In genomic region chr4:139245534-139245933, GRCm38 (mm10) we compare ENCODE assay signal across 12 mouse cellular contexts. TPM values are rescaled to one million over a fixed set of nuclear protein-coding genes. Genes with fewer than 3 reads are reported as not detected.
DNase-seq lines count a peak whose midpoint lies in the region; ATAC-seq and TF ChIP-seq lines count a peak whose summit lies in the region.
"Had no signal": no experiment of that assay in that cellular context is flagged by ENCODE, and none has a peak within 500 bp of the region (broad histone marks: within the 10 kb centered on the region; RNA-seq: fewer than 3 reads in every experiment).

No protein-coding gene starts in this region.

- H3K4me2 ChIP-seq in hindbrain, embryonic 12.5 days (replicated peaks) = no peak overlapping the region
- no peak overlapping the region for H3K4me2 ChIP-seq in hindbrain, embryonic 11.5 days (replicated peaks; ENCODE audit: low read depth, low read length)
- no peak overlapping the region for H3K4me2 ChIP-seq in neural tube, embryonic 14.5 days (ENCODE audit: low read depth, low read length)
- H3K4me2 ChIP-seq in hindbrain, postnatal 0 days (ENCODE audit: low read depth, low read length) = no peak overlapping the region
- H3K4me2 ChIP-seq in stomach, postnatal 0 days (replicated peaks; ENCODE audit: low read depth) = no peak overlapping the region
- H3K4me2 ChIP-seq: liver, embryonic 13.5 days had no signal

- no peaks in the 10 kb centered on the region for H3K9me3 ChIP-seq in hindbrain, embryonic 12.5 days (replicated peaks)
- H3K9me3 ChIP-seq in hindbrain, embryonic 11.5 days (ENCODE audit: control insufficient read depth, low read length) = no peaks in the 10 kb centered on the region
- no peaks in the 10 kb centered on the region for H3K9me3 ChIP-seq in neural tube, embryonic 14.5 days (ENCODE audit: control insufficient read depth, low read length)
- H3K9me3 ChIP-seq in hindbrain, postnatal 0 days (ENCODE audit: low read length) = no peaks in the 10 kb centered on the region
- no peaks in the 10 kb centered on the region for H3K9me3 ChIP-seq in stomach, postnatal 0 days (ENCODE audit: control insufficient read depth, low read length)
- H3K9me3 ChIP-seq: liver, embryonic 13.5 days had no signal

- no peak for TF ChIP-seq CTCF in hindbrain, postnatal 0 days (IDR thresholded peaks at IDR 0.05; ENCODE audit: low read depth)
- TF ChIP-seq CTCF in stomach, postnatal 0 days (IDR thresholded peaks at IDR 0.05; ENCODE audit: low read depth) = no peak

- no peak for DNase-seq in hindbrain, embryonic 11.5 days (ENCODE audit: low spot score)
- no peak for DNase-seq in neural tube, embryonic 10.5 days (ENCODE audit: extremely low spot score, low spot score)
- DNase-seq in hindbrain, postnatal 0 days (ENCODE audit: low spot score) = no peak
- no peak for DNase-seq in spleen, adult 12 weeks (ENCODE audit: low spot score)
- DNase-seq in stomach, postnatal 0 days (ENCODE audit: low spot score) = no peak
- DNase-seq: liver, embryonic 13.5 days; lung, postnatal 14 days; right cerebral cortex, postnatal 25 days; thymus, postnatal 25 days had no signal

- TF ChIP-seq EP300 in stomach, postnatal 0 days (optimal IDR thresholded peaks at IDR 0.05) = no peak

- ATAC-seq in hindbrain, embryonic 12.5 days (ENCODE audit: low FRiP score) = no peak
- ATAC-seq in hindbrain, embryonic 11.5 days (ENCODE audit: low FRiP score) = no peak
- ATAC-seq in neural tube, embryonic 14.5 days (ENCODE audit: low read depth) = no peak
- no peak for ATAC-seq in hindbrain, postnatal 0 days
- ATAC-seq in stomach, postnatal 0 days (ENCODE audit: low FRiP score, low TSS enrichment) = no peak

- no peak overlapping the region for H3K9ac ChIP-seq in hindbrain, embryonic 12.5 days
- H3K9ac ChIP-seq in hindbrain, embryonic 11.5 days (ENCODE audit: low read depth, low read length) = no peak overlapping the region
- H3K9ac ChIP-seq in neural tube, embryonic 14.5 days (replicated peaks; ENCODE audit: low read depth, low read length) = no peak overlapping the region
- no peak overlapping the region for H3K9ac ChIP-seq in hindbrain, postnatal 0 days (replicated peaks; ENCODE audit: low read length)
- H3K9ac ChIP-seq in stomach, postnatal 0 days (ENCODE audit: low read length) = no peak overlapping the region
- H3K9ac ChIP-seq: liver, embryonic 13.5 days had no signal

- 86% methylated on average over 2 of the region's 2 CpGs for WGBS in hindbrain, embryonic 12.5 days
- WGBS in hindbrain, embryonic 11.5 days = 87% methylated on average over 2 of the region's 2 CpGs
- 83% methylated on average over 2 of the region's 2 CpGs for WGBS in neural tube, embryonic 14.5 days
- WGBS in hindbrain, postnatal 0 days = 83% methylated on average over 2 of the region's 2 CpGs
- WGBS in stomach, postnatal 0 days = 77% methylated on average over 2 of the region's 2 CpGs

- H3K27ac ChIP-seq in hindbrain, embryonic 12.5 days = peak overlapping the region; percentile 71; the same call in 1 of the 2 replicates
- H3K27ac ChIP-seq in hindbrain, embryonic 11.5 days (ENCODE audit: low read depth, low read length) = no peak overlapping the region
- H3K27ac ChIP-seq in neural tube, embryonic 14.5 days (ENCODE audit: low read depth, low read length) = peak overlapping the region; percentile 16; the same call in 1 of the 2 replicates
- H3K27ac ChIP-seq in hindbrain, postnatal 0 days = peak overlapping the region; percentile 52; the same call in 1 of the 2 replicates
- no peak overlapping the region for H3K27ac ChIP-seq in stomach, postnatal 0 days (replicated peaks)
- H3K27ac ChIP-seq: liver, embryonic 13.5 days had no signal

- no peak overlapping the region for H3K4me3 ChIP-seq in hindbrain, embryonic 12.5 days
- H3K4me3 ChIP-seq in hindbrain, embryonic 11.5 days (ENCODE audit: low read depth, low read length) = no peak overlapping the region
- H3K4me3 ChIP-seq in neural tube, embryonic 14.5 days (ENCODE audit: low read depth, low read length) = no peak overlapping the region
- H3K4me3 ChIP-seq in hindbrain, postnatal 0 days (ENCODE audit: low read length) = no peak overlapping the region
- H3K4me3 ChIP-seq in stomach, postnatal 0 days (ENCODE audit: low read depth, low read length) = no peak overlapping the region
- H3K4me3 ChIP-seq: liver, embryonic 13.5 days had no signal

- no peaks in the 10 kb centered on the region for H3K27me3 ChIP-seq in hindbrain, embryonic 12.5 days
- no peaks in the 10 kb centered on the region for H3K27me3 ChIP-seq in hindbrain, embryonic 11.5 days (ENCODE audit: control insufficient read depth, insufficient read depth, low read length)
- H3K27me3 ChIP-seq in neural tube, embryonic 14.5 days (ENCODE audit: control insufficient read depth, insufficient read depth, low read length) = no peaks in the 10 kb centered on the region
- H3K27me3 ChIP-seq in hindbrain, postnatal 0 days (ENCODE audit: insufficient read depth, low read length) = no peaks in the 10 kb centered on the region
- no peaks in the 10 kb centered on the region for H3K27me3 ChIP-seq in stomach, postnatal 0 days (ENCODE audit: control insufficient read depth, insufficient read depth, low read length)
- H3K27me3 ChIP-seq: CH12.LX; liver, embryonic 13.5 days had no signal

- H3K36me3 ChIP-seq in hindbrain, embryonic 12.5 days = peaks cover 4% of the 10 kb centered on the region; the same call in 1 of the 2 replicates
- H3K36me3 ChIP-seq in hindbrain, embryonic 11.5 days (ENCODE audit: control insufficient read depth, insufficient read depth, low read length) = 0 out of 2 replicates have a peak, but pooled peaks cover 2% of the 10 kb centered on the region
- H3K36me3 ChIP-seq in neural tube, embryonic 14.5 days (ENCODE audit: control insufficient read depth, insufficient read depth, low read length) = peaks cover 6% of the 10 kb centered on the region; the same call in 1 of the 2 replicates
- H3K36me3 ChIP-seq in hindbrain, postnatal 0 days (ENCODE audit: insufficient read depth, low read length) = peaks cover under 1% of the 10 kb centered on the region; the same call in 1 of the 2 replicates
- H3K36me3 ChIP-seq in stomach, postnatal 0 days (ENCODE audit: control insufficient read depth, insufficient read depth, low read length) = peaks cover 9% of the 10 kb centered on the region

- peaks cover 60% of the 10 kb centered on the region for H3K4me1 ChIP-seq in hindbrain, embryonic 12.5 days
- H3K4me1 ChIP-seq in hindbrain, embryonic 11.5 days (replicated peaks; ENCODE audit: control insufficient read depth, insufficient read depth, low read length) = peaks cover 14% of the 10 kb centered on the region
- H3K4me1 ChIP-seq in neural tube, embryonic 14.5 days (ENCODE audit: control insufficient read depth, insufficient read depth, low read length) = peaks cover 12% of the 10 kb centered on the region
- H3K4me1 ChIP-seq in hindbrain, postnatal 0 days (ENCODE audit: insufficient read depth, low read length) = peaks cover 28% of the 10 kb centered on the region
- H3K4me1 ChIP-seq in stomach, postnatal 0 days (replicated peaks; ENCODE audit: control insufficient read depth, insufficient read depth) = peaks cover 5% of the 10 kb centered on the region

RNA-seq across cellular contexts. Expression of gene Capzb, which starts 52.8 kb away (rescaled TPM):
- 335 and 369 TPM in 2 replicates for polyA plus RNA-seq in hindbrain, embryonic 12.5 days (2016; fragmentation: Nextera tagmentation; extraction: Ambion mirVana)
- polyA plus RNA-seq in hindbrain, embryonic 11.5 days (2014; fragmentation: Nextera tagmentation; extraction: Ambion mirVana) = 239 and 255 TPM in 2 replicates
- polyA plus RNA-seq in neural tube, embryonic 14.5 days (2014; fragmentation: Nextera tagmentation; extraction: Ambion mirVana) = 218 and 249 TPM in 2 replicates
- total RNA-seq in hindbrain, postnatal 0 days (2014; rRNA removed) = 86.6 and 88.5 TPM in 2 replicates
- polyA plus RNA-seq in hindbrain, postnatal 0 days (2015; fragmentation: Nextera tagmentation; extraction: Ambion mirVana) = 310 and 315 TPM in 2 replicates
- 341 and 344 TPM in 2 replicates for polyA plus RNA-seq in stomach, postnatal 0 days (2015; fragmentation: Nextera tagmentation; extraction: Ambion mirVana)

Comparison
In these comparisons a context has a peak if more than half of its experiments do, and no peak if none do; other contexts are left out.
1. H3K27ac ChIP-seq: peak in hindbrain, embryonic 12.5 days (single experiment), neural tube, embryonic 14.5 days (single experiment) and hindbrain, postnatal 0 days (single experiment); none in hindbrain, embryonic 11.5 days (single experiment) and stomach, postnatal 0 days (single experiment).